Mouse (Mus musculus) limb, embryonic 12.5 days (tissue): Measurements from ENCODE around the gene Nsd1. TPM values are rescaled to one million over a fixed set of nuclear protein-coding genes. Genes with fewer than 3 reads are reported as not detected.
"Not testable (repeated sequence)": the region's sequence is repeated elsewhere in the genome, so short reads cannot be mapped to it uniquely, and the experiment has no call there.

Source experiments
- ATAC-seq: fragments of 200-750 bp; cut with Nextera tagmentation; 2 replicates; pipeline ENCODE4 v1.8.0; 2017; ENCODE audit warnings: low read depth, moderate TSS enrichment; ENCODE audit not compliant: insufficient number of reproducible peaks, insufficient read depth, low FRiP score, low TSS enrichment
- H3K27ac ChIP-seq: fragments of 300-500 bp; sonication (generic); 2 replicates; pipeline ENCODE4 v1.5.1; 2016; ENCODE audit warnings: mild to moderate bottlenecking, moderate library complexity
- H3K27me3 ChIP-seq: fragments of 300-500 bp; sonication (generic); 2 replicates; pipeline ENCODE4 v1.6.1; 2016; ENCODE audit warnings: mild to moderate bottlenecking, moderate library complexity
- H3K36me3 ChIP-seq: fragments of 300-500 bp; sonication (generic); 2 replicates; pipeline ENCODE4 v1.6.1; 2016; ENCODE audit warnings: mild to moderate bottlenecking, moderate library complexity
- H3K4me1 ChIP-seq: fragments of 300-500 bp; sonication (generic); replicated peaks from 2 replicates; pipeline ENCODE4 v1.6.1; 2016
- H3K4me2 ChIP-seq: fragments of 300-500 bp; sonication (generic); 2 replicates; pipeline ENCODE4 v1.6.1; 2016; ENCODE audit warnings: mild to moderate bottlenecking, moderate library complexity
- H3K4me3 ChIP-seq: fragments of 300-500 bp; sonication (generic); replicated peaks from 2 replicates; pipeline ENCODE4 v1.5.1; 2016; ENCODE audit warnings: mild to moderate bottlenecking
- H3K9ac ChIP-seq: fragments of 300-500 bp; sonication (generic); replicated peaks from 2 replicates; pipeline ENCODE4 v1.6.1; 2016; ENCODE audit warnings: mild to moderate bottlenecking, moderate library complexity
- H3K9me3 ChIP-seq: fragments of 300-500 bp; sonication (generic); 2 replicates; pipeline ENCODE4 v1.6.1; 2016; ENCODE audit warnings: mild to moderate bottlenecking, moderate library complexity
- WGBS: fragments of 180-500 bp; shearing (Covaris S2); methylation state at CpG from one replicate; pipeline ENCODE4 v1.1.7; 2016; 5-methylcytosine and 5-hydroxymethylcytosine counted together
- polyA plus RNA-seq: library from polyadenylated mRNA; unstranded; fragments of >200 nt; fragmentation: Nextera tagmentation; extraction: Ambion mirVana; gene quantifications from 2 replicates; pipeline ENCODE4 v1.2.1, GENCODE M21; 2016

Gene Nsd1
- polyA plus RNA-seq, 1 experiment from 2014 or later = 91.8 TPM

DNA sequence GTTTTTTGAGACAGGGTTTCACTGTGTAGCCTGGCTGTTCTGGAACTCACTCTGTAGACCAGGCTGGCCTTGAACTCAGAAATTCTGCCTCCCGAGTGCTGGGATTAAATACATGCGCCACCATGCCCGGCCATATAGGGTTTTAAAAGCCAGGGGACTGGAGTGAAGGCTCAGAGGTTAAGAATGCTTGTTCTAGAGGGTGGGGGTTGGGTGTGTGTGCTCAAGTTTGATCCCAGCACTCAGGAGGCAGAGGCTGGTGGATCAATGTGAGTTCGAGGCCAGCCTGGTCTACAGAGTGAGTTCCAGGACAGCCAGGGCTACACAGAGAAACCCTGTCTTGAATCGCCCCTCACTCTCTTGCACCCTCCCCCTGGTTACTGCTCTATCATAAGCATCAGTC is 18.0 kb upstream of the Nsd1 start:
- Histone ChIP-seq H3K27ac (no peak overlapping the region), H3K36me3 (no peaks in the 10 kb centered on the region), H3K4me2 (no peak overlapping the region), H3K9ac (no peak overlapping the region), H3K4me3 (no peak overlapping the region), H3K27me3 (no peaks in the 10 kb centered on the region), H3K9me3 (no peaks in the 10 kb centered on the region), H3K4me1 (peaks cover 17% of the 10 kb centered on the region)
- no peak for ATAC-seq
- 78% methylated on average over 5 of the region's 5 CpGs for WGBS

DNA sequence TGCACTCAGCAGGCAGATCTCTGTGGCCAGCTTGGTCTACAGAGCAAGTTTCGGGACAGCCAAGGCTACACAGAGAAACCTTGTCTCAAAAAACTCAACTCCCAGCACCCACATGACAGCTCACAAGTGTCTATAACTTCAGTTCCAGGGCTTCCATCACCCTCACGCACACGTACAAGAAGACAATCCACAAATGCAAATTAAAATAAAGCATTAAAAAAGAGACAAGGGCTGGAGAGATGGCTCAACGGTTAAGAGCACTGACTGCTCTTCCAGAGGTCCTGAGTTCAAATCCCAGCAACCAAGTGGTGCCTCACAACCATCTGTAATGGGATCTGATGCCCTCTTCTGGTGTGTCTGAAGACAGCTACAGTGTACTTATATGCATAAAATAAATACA is 6.8 kb upstream of the Nsd1 start:
- H3K9ac ChIP-seq, ATAC-seq, H3K4me3 ChIP-seq, H3K4me1 ChIP-seq, H3K27ac ChIP-seq, H3K36me3 ChIP-seq, H3K27me3 ChIP-seq, H3K4me2 ChIP-seq, H3K9me3 ChIP-seq: not testable (repeated sequence)
- WGBS = 90% methylated on average over 4 of the region's 4 CpGs

DNA sequence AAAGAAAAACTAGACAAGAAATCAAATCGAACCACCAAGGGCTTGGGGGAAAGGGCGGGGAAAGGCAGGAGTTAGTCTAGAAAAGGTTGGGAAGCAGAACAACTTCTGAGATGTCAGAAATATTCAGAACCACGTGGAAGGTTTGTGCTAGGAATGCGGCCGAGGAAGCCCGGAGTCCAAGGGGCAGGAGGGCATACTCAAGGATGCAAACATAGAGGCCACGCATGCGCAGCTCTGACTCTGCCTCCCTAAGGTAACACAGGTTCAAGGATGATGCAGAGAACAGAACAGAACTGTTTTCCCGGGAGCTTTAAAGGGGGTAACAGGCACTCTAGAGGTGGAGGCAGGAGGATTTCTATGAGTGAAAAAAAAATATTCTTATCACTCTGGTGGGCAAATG is 5.8 kb upstream of the Nsd1 start:
- Histone ChIP-seq H3K27me3 (no peaks in the 10 kb centered on the region), H3K4me2 (no peak overlapping the region), H3K9ac (no peak overlapping the region), H3K4me3 (no peak overlapping the region), H3K27ac (no peak overlapping the region), H3K4me1 (peaks cover 3% of the 10 kb centered on the region; the same call in 1 of the 2 replicates), H3K36me3 (no peaks in the 10 kb centered on the region), H3K9me3 (no peaks in the 10 kb centered on the region)
- ATAC-seq = no peak
- 78% methylated on average over 9 of the region's 9 CpGs for whole genome bisulfite sequencing

DNA sequence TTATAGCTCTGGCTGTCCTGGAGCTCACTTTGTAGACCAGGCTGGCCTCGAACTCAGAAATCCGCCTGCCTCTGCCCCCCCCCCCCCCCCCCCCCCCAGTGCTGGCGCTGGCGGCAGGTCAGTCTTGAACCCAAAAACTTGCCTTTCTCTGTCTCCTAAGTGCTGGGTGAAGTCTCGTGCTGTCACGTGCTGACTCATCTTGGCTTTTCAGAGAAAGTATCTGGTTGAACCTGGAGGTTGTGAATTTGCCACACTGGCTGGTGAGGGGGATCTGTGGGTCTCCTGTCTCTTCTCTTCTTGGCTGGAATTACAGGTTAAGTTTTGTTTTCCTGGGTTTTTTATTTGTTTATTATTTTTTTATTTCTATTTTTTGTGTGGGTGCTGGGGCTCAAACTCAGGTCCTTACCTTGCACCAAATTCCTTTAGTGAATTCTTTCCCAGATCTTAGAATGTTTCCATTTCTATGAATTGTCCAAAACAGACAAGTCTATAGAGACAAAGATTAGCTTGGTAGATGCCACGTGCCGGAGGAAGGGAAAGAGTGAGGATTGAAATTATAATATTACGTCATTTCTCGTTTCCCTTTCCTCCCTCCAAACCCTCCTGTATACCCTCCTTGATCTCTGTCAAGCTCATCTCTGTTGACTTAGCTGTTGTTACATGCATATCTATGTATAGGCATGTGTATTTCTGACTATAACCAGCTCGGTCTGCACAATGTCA is 4.8 kb upstream of the Nsd1 start:
- no peaks in the 10 kb centered on the region for H3K27me3 ChIP-seq
- no peak overlapping the region for H3K4me3 ChIP-seq
- H3K27ac ChIP-seq = no peak overlapping the region
- H3K9ac ChIP-seq = no peak overlapping the region
- no peak for ATAC-seq
- no peaks in the 10 kb centered on the region for H3K9me3 ChIP-seq
- H3K4me1 ChIP-seq = peaks cover 7% of the 10 kb centered on the region; the same call in 1 of the 2 replicates
- H3K4me2 ChIP-seq = no peak overlapping the region
- WGBS = 84% methylated on average over 9 of the region's 11 CpGs
- no peaks in the 10 kb centered on the region for H3K36me3 ChIP-seq

DNA sequence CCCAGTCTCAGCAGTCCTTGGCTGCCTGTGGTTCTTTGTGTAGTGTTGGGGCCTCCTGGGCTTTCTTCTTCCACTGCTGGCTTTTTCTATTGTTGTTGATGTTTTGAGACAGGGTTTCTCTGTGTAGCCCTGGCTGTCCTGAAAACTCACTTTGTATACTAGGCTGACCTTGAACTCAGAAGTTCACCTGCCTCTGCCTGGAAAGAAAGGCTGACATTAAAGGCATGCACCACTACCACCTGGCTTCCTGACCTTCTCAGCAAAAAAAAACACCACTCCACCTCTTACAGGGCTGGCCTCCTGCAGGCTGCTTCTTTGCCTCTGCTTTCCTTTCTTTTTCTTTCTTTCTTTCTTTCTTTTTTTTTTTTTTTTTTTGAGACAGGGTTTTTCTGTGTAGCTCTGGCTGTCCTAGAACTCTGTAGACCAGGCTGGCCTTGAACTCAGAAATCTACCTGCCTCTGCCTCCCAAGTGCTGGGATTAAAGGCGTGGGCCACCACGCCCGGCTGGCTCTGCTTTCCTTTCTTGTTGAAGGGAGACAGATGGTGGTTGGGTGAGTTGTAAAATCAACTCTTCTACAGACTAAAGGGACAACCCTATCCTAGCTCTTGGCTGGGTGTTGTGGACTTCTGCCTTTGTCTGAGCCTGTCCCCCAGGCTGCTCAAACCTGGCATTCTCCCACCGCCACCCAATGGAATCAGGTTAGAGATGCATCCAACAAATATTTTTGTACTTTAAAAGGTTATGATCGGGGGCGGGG is 4.0 kb upstream of the Nsd1 start:
- Histone ChIP-seq H3K27ac (no peak overlapping the region), H3K4me1 (peaks cover 9% of the 10 kb centered on the region; the same call in 1 of the 2 replicates), H3K9ac (no peak overlapping the region), H3K27me3 (no peaks in the 10 kb centered on the region), H3K4me2 (no peak overlapping the region), H3K4me3 (no peak overlapping the region), H3K36me3 (no peaks in the 10 kb centered on the region), H3K9me3 (no peaks in the 10 kb centered on the region)
- WGBS = 86% methylated on average over 6 of the region's 6 CpGs
- ATAC-seq = no peak

DNA sequence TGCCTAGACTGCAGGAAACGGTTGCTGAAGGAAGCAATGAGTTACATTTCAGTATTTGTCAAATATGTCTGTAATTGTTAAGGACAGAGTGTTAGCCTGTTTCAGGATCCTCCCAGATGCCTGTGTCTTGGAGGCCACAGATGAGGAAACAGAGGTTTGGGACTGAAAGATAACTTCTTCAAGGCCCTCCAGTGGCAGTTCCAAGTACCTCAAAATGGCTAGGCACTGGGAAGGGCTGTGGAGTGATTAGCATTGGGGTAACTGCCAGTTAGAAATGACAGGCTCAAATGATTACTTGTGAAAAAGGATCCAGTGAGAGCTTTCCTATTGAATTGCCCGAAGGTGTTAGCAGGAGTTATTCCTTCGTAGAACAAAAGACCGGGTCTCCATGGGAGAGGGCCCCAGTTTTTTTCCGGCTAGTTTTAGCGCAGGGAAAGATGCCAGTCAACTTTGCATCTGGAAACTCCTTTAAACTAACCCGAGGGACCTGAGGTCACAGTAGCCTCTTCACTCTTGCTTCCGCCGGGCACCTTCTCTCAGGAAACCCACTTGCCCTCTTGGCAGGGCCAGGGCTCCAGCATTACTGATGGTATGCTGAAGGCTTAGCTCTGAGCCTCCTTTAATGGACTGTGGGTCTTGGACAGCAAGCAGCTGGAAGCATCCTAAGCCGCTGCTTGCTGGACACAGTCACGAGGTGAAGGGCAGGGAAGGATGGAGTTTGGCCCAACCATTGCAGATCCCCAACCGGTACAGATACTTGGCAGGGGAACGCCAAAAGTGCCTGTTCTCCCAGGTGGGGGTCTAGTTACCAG is 539 bp upstream of the Nsd1 start:
- Histone ChIP-seq H3K9ac (no peak overlapping the region), H3K4me3 (0 out of 2 replicates have a peak overlapping the region, but pooled peaks have one; percentile 86), H3K4me2 (peak overlapping the region; percentile 80)

DNA sequence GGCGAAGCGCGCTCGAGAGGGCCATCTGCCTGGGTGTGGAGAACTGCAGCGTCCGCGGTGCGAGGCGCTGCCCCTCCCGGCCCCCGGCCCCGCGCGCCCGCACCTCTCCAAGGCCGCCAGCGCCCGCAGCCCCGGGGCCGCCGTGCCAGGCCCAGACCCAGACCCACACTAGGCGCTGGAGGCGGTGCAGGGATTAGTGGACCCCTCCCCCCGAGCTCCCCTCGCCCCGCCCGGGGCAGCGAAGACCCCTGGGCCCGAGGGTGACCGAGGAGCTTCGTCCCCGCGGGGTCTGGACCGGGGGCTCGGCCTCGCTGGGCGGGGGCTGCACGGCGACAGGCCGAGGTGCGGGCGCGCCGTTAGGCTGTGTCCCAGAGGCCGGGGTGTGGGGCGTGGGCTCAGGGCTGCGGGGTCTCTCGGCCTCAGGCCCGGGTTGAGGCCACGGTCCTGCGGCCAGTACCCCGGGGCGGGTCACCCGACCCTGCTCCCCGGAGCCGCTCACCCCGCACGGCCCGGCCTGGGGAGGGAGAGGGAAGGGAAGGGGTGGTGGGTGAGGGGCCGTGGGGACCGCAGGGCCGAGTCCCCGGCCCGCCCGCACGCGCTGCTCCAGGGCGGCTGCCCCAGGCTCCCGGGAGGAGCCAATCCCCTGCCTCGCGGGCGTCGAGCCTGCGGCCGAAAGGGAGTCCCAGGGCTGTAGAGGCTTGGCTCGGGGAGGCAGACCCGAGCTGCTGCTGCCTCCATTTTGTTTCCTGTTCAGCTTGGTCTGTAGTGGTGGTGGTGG is 800 bp downstream of the Nsd1 start:
- under 1% methylated on average over 76 of the region's 77 CpGs for WGBS
- peak; percentile 52 for ATAC-seq
- Histone ChIP-seq H3K27ac (peak overlapping the region; percentile 99), H3K27me3 (no peaks in the 10 kb centered on the region), H3K9ac (peak overlapping the region; percentile 94), H3K4me1 (peaks cover 31% of the 10 kb centered on the region), H3K4me3 (peak overlapping the region; percentile 86), H3K4me2 (peak overlapping the region; percentile 80), H3K36me3 (peaks cover 21% of the 10 kb centered on the region), H3K9me3 (no peaks in the 10 kb centered on the region)

More for the DNA sequence above, 539 bp upstream of the Nsd1 start:
- no peak for ATAC-seq
- H3K4me1 ChIP-seq = peaks cover 20% of the 10 kb centered on the region
- H3K27me3 ChIP-seq = no peaks in the 10 kb centered on the region
- 0 out of 2 replicates have a peak overlapping the region, but pooled peaks have one; percentile 47 for H3K27ac ChIP-seq
- H3K36me3 ChIP-seq = peaks cover 9% of the 10 kb centered on the region
- WGBS = 65% methylated on average over 13 of the region's 13 CpGs
- H3K9me3 ChIP-seq = no peaks in the 10 kb centered on the region

DNA sequence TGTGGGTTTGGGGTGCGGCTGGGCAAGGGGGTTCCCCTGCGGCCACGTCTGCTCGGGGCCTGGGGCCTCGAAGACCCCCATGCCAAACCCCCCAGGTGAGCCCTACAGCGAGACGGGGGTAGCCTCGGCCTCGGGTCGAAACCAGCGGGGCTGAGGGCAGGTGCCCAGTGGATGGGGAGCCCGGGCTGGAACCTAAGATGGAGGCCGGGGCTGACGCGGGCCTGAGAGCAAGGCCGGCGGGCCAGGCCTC is 1.3 kb downstream of the Nsd1 start:
- Histone ChIP-seq H3K4me1 (peaks cover 37% of the 10 kb centered on the region), H3K27ac (peak overlapping the region; percentile 99), H3K4me2 (peak overlapping the region; percentile 80), H3K27me3 (no peaks in the 10 kb centered on the region), H3K4me3 (peak overlapping the region; percentile 86), H3K9ac (peak overlapping the region; percentile 94), H3K36me3 (peaks cover 24% of the 10 kb centered on the region), H3K9me3 (no peaks in the 10 kb centered on the region)
- WGBS = 1% methylated on average over 17 of the region's 17 CpGs
- ATAC-seq = peak; percentile 77

DNA sequence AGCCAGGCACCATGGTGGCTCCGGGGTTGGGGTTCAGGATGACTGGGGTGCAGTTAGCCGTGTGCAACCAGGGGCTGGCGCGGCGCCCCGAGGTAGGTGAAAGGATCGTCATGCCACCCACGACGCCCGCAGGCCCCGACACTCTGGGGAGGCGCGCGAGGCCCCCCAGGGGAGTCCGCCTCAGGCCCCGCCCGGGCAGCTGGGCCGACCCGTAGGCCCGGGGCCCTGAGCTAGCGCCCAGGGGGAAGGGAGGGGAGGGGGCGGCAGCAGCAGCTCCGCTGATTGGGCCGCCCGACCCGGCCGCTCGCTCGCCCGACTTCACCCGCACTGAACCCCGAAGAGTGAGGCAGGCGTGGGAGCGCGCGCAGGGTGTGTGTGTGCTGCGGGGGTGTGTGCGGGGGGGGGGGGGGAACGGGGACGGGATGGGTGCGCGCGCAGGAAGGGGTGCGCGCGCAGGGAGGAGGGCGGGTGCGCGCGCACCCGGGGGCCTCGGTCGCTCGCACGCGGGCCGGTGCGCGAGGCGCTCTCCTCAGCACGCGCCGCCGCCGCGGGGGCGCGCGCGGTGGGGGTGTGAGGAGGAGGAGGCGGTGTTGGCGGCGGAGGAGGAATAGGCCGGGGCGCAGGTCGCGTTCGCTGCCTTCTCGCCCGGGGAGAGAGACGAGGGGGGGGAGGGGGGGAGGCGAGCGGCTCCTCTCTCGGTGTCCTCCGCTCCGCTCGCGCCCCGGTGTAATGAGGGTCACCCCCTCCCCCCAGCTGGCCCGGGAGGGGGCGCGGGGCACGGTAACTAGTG is 1.8 kb downstream of the Nsd1 start:
- Histone ChIP-seq H3K36me3 (peaks cover 30% of the 10 kb centered on the region), H3K27me3 (no peaks in the 10 kb centered on the region), H3K9me3 (no peaks in the 10 kb centered on the region), H3K27ac (peak overlapping the region; percentile 99), H3K9ac (peak overlapping the region; percentile 94), H3K4me3 (peak overlapping the region; percentile 86), H3K4me1 (peaks cover 42% of the 10 kb centered on the region), H3K4me2 (peak overlapping the region; percentile 80)
- peak; percentile 72 for ATAC-seq
- WGBS = under 1% methylated on average over 54 of the region's 93 CpGs

DNA sequence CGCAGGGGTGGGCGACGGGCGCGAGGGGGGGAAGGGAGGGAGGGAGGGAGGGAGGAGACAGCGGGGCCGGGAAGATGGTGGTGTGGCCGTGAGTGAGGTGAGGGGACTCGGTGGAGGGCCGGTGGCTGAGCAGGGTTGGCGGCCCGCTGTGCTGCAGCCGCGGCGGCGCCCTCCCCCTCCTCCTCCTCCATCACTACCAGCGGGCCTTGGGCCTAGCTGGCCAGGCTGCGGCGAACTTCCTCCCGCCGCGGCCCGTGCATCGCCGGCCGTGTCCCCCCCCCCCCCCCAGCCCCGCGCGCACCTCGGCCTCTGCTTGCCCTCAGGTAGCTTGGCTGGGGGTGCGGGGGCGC is 2.4 kb downstream of the Nsd1 start:
- Histone ChIP-seq H3K27me3 (no peaks in the 10 kb centered on the region), H3K36me3 (peaks cover 34% of the 10 kb centered on the region), H3K27ac (peak overlapping the region; percentile 99), H3K4me3 (peak overlapping the region; percentile 86), H3K9me3 (no peaks in the 10 kb centered on the region), H3K4me2 (peak overlapping the region; percentile 80), H3K4me1 (peaks cover 44% of the 10 kb centered on the region), H3K9ac (peak overlapping the region; percentile 94)
- peak; percentile 63 for ATAC-seq
- WGBS = 0% methylated on average over 7 of the region's 32 CpGs
